Mouse (Mus musculus) left cerebral cortex, postnatal 36 days (tissue): Measurements from ENCODE around the gene Golga7b. TPM values are rescaled to one million over a fixed set of nuclear protein-coding genes. Genes with fewer than 3 reads are reported as not detected.
A peak's percentile ranks its signal among the peaks of the same experiment; 100 is the strongest.

ENCODE experiments used
- DNase-seq, 2 experiments: peaks; one replicate each; pipeline ENCODE4 v3.0.0; 2021 to 2022; ENCODE audit warnings: low spot score in 2 of 2, mixed read lengths in 1 of 2
- intact Hi-C: fragments of 180-260 bp; cut with DNase I; formaldehyde crosslinking; loops from one replicate; pipeline ENCODE4 v1.15.1; 2025
- total RNA-seq, 2 experiments: library from RNA; stranded (reverse); gene quantifications; 2 replicates each; pipeline ENCODE4 v1.2.3; 2021

Golga7b gene
- total RNA-seq, 2 experiments from 2014 or later: 122 to 150 TPM

DNA sequence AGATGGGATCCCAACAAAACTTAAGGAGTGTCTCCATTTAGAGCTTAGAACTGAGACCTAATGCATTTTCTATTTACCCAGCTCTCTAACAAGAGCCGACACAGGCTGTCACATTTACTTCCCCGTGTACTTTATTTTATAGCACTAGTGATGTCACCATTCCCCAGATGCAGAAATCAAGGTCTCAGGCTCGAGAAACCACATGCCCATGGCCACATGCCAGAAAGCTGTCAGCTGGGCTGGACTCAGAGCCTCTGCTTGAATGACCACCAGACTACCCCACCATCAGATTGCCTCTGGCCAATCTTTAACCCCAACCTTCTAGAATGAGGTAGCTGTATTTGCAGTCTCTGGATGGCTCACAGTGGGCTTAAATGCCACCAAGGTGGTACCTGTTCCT, 4.0 kb upstream of the Golga7b start:
- DNase-seq: no peak
- intact Hi-C loops: no loop called here

DNA sequence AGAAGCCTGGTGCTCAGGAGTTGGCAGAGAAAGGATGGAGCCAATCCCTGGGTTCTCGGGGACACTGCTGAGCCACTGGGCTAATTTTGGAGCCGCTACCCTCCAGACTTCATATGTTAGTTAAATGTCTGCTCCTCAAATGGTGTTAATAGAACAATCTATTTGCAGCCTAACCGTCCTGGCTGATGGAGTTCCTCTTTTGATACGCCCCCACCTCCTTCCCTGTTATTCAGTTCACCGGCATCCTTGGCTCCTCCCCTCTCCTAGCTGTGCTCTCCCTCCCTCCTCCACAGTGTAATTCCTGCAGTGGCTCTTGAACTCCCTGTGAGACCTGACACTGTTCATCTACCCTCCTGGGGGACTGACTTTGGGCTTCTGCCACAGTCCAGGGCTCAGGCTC, 748 bp upstream of the Golga7b start:
- no peak for DNase-seq
- intact Hi-C loops: no loop called here

DNA sequence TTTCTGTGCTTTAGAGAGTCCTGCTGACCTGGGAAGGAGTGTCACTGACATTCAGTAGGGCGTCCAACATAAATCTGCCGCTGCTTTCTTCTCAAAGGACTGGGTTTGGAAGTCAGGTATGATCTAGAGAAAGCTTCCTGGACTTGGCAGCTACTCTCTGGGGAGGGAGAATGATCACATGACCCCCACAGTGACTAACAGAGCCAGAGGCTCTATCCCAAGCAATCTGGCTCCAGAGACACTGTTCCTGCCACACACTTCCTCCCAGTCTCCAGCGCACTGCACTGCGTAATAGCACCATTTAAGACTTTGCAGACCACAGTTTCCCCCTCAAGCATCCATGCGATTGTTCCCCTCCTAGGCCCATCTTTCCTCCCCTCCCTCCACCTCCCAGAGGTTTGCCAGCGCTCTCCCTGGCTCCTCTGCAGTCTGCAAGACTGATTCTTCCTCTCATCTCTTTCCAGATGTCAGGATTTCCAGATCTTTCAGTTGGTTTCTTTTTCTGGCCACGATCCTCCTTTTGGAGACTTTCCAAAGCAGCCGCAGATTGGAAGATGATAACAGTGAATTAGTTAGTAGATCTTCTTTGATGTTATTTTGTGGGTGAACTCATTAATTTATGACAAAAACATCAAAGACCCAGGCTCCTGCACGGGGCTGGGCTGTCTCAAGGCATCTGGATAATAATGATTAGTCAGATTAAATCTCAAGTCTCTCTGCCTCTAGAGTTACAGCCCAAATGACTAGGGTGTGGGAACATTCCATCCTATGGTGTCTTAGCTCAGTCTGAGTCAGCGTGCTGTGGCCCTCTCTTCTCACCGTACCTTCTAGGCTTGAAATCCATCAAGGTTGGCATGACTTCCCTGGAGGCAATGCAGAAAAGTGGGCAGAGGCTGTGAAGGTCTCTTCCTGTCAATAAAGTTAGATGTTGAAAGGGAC, 2.9 kb downstream of the Golga7b start:
- no peak for DNase-seq
- intact Hi-C loops: no loop called here

DNA sequence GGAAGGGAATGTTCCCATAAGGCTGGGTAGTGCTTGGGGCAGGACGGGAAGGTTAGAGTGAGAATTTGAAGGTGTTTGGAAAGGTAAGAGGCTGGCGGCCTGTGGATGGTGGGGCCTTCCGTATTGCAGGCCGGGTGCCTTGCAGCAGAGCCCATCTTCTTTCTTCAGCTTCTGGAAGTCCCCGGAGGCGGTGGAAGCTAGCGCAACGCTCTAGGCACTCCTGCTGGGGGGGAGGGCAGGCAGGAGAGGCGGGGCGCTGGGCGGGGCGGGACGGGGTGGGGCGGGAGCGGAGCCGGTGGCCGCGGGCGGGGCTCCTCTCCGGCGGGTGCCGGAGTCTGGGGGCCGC, 8.0 kb downstream of the Golga7b start:
- peak in 1 of 2 experiments; percentile 66 for DNase-seq
- intact Hi-C loops: loop anchor here (5.0 kb wide), 1 partner anchor 33 kb away; no protein-coding TSS in a partner anchor

DNA sequence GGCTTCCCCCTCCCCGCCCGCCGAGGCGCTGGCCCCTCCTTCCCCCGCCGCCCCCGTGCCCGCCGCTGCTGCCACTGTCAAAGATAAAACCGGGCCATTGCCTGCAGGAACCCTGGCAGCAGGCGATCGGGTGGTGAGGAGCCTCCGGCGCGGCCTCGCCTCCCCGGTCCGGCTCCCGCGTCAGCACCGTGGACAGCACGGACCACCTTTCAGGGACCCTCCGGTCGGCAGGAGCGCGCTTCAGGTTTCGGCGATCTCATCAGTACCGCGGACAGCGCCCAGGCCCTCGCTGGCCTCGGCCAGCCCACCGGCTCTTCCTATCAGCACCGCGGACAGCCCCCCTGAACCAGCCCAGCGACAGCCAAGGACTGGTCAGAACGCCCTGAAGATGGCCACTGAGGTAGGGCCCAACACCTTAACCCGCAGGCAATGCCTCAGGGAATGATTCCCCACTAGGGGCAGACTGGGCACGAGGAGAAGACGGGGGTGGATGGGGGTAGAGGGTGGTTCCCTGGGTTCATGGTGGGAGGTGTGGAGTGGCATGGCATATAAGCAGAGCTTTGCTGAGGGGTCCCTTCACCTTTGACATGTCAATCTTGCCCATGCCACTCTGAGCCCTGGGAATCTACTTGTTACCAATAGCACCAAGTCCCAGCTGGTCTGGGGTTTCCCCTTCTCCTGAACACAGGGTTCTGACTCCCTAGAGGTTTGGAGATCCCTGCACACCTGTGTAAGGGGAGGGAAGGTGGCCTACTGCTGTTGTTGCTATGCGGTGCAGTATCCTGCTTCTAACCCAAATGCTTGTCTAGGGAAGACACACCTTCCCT, 8.6 kb downstream of the Golga7b start:
- peak; percentile 56 to 69 for DNase-seq
- intact Hi-C loops: loop anchor here (5.0 kb wide), 1 partner anchor 34 kb away; no protein-coding TSS in a partner anchor

DNA sequence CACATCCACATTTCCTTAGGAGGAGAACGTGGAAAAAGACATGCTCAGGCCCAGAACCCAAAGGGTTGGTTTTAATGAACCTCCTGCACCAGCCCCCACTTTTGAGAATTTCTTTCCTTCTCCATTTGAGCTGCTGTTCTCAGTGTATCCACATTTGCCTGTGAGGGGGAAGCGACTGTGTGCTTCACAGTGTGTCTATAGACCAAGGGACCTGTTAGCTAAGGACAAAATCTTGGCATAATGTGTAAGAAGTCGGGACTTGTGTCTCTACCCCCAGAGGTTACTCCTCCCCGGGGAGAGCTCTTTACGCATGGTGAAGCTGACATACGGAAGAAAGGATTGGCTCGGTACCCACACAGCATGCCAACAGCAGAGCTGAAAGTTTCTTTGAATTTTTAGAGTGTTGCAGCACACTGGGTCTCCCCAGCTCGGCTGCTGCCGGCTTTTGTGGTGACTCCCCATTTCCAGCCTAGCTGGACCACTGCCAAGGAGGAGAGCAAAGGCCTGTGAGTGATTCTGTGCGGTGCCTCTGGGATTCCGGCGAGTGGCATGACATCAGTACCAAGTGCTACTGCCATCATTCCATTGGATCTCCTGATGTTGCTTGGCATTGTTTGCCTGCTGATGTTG, 9.4 kb downstream of the Golga7b start:
- peak in 1 of 2 experiments; percentile 59 for DNase-seq
- intact Hi-C loops: loop anchor here (5.0 kb wide), 1 partner anchor 34 kb away; no protein-coding TSS in a partner anchor

DNA sequence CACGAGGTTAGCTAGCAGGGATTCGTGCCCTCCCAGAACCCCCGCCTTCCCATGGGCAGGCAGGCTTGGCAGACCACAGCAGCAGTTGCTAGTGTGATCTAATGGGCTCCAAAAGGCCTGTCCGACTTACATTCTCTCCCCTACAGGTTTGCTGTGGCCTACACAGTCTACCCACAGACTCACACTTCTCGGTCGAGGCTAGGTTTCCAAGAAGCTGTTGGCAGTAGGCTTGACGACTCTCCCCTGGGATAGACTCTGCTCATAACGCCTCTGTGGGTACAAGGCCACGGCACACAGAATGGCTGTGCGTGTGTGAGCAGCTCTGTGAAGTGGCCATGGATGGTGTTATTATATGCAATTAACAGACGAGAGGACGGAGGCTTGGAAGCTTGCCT, 9.9 kb downstream of the Golga7b start:
- peak; percentile 46 to 49 for DNase-seq
- intact Hi-C loops: loop anchor here (5.0 kb wide), 1 partner anchor 35 kb away; no protein-coding TSS in a partner anchor

DNA sequence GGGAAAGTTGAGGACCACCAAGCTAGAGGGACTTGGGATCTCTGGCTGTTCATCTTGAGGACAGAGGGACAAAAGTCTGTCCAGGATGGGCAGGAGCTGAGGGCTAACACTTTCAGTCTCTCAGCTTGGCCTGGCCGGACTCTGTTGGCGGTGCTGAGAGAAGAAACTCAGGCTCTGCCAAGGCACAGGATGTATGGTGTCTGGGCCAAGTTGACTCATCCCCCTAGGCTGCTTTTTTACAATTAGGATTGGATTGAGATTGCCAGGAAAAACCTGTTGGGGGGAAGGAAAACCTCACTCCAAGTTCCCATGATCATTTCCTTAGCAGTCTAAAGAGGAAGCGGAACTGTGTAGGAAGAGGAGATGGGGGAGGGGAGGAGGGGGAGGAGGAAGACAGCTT, 10.7 kb downstream of the Golga7b start:
- DNase-seq: no peak
- intact Hi-C loops: loop anchor here (5.0 kb wide), 1 partner anchor 36 kb away; no protein-coding TSS in a partner anchor

DNA sequence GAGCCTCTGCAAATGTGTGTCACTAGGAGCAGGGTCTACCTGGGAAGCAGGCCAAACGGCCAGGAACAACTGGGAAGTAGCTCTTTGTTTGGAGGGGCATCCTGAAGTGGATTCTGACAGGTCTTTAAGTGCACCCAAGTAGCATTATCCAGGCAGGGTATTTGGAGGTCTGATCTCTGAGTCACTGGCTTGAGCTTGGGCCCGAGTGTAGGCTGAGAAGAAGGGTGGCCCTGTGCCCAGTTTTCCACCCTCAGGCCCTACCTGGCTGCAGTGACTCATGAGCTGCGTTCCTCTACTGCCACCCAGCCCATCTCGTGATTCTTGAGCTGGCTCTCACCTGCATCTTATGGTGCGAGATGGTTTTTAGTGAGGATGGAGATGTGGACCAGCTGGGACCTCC, 11.2 kb downstream of the Golga7b start:
- peak; percentile 45 to 46 for DNase-seq
- intact Hi-C loops: loop anchor here (5.0 kb wide), 1 partner anchor 36 kb away; no protein-coding TSS in a partner anchor

DNA sequence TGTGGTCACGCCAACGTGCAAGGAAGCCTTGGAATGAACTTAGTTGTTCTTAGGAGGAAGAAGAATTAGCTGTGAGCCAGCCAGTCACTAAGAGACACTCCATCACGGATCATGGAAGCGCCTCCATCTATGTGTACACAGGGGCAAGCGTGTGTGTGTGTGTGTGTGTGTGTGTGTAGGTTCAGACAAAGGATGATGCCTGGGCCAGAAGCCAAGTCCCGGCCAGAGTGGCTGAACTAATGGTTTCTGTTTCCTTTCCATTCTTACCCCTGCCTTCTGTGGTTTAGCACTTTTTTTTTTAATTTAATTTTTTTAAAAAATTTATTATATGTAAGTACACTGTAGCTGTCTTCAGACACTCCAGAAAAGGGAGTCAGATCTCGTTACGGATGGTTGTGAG, 13.1 kb downstream of the Golga7b start:
- intact Hi-C loops: no loop called here

DNA sequence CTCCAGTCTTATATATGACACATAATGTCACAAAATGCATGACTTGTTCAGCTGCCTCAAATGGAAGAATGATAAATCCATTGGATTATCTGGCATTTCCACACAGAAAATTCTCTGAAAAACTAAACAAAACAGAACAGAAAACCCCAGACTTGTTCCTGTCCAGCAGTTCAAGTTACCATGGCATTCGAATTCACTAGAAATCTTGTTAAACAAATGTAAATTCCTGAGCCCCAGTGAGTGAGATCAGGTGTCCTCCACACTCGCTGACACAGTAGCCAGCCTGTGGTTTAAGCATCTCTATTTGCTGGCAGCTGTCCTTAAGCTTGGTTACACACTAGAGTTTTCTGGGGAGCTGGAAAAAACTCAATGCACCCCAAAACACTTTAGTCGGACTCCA, 16.1 kb downstream of the Golga7b start:
- intact Hi-C loops: no loop called here
- DNase-seq: no peak

More for the DNA sequence above, 13.1 kb downstream of the Golga7b start:
- DNase-seq: no peak

DNA sequence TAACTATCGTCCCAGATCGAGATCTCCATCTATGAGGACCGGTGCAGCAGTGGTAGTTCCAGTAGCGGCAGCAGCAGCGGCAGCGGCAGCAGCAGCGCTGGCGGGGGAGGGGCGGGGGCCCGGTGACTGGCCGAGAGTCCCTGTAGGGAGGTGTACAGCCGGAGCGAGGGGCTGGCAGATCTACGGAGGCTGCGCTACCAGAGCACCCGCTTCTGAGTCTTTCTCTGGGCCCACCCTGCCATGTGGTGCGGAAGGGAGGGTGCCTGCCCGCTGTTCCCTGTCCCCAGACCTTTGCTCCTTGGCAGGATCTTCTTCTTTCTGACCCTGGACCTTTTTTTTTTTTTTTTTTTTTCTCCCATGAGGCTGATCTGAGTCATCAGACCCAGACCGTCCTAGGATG, 21.0 kb downstream of the Golga7b start:
- intact Hi-C loops: no loop called here

DNA sequence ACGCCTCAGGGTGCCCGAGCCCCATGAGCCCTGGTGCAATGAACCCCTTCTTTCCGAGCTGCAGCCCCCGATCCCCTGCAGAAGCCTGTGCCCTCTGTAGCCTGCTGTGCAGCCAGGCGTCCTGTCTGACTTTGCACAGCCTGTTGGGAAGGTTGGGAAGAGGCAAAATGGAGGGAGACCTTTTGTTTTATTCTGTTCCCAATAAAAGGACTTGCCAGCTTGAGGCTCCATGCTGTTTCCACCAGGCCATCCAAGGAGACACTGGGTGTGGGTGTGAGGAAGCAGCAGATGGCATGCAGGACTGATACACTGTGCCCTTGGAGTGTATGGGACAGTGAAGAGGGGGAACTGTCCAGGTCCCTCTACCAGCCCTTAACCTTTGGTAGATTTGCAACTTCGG, 22.7 kb downstream of the Golga7b start:
- no peak for DNase-seq
- intact Hi-C loops: loop anchor here (5.0 kb wide), 1 partner anchor 78 kb away; no protein-coding TSS in a partner anchor

More for the DNA sequence above, 21.0 kb downstream of the Golga7b start:
- DNase-seq: no peak

DNA sequence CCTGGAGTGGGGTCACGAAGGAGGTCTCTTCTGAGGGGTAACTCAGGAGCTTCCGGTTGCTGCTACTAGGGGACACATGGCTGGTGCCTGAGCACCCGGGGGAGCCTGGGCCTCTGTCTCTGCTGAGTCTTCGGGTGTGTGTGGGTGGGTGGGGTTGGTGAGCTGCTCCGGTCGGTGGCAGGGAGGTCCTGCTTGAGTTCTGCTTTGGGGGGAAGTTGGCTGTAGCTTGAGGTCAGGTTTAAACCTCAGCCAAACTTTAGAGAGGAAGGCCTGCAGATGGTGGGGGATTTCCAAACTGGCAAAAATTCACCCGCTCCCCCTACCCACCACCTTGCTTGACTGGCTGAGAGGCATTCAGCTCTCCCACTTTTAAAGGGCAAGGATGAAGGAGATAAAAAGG, 23.8 kb downstream of the Golga7b start:
- intact Hi-C loops: loop anchor here (5.0 kb wide), 1 partner anchor 79 kb away; no protein-coding TSS in a partner anchor
- DNase-seq: no peak

DNA sequence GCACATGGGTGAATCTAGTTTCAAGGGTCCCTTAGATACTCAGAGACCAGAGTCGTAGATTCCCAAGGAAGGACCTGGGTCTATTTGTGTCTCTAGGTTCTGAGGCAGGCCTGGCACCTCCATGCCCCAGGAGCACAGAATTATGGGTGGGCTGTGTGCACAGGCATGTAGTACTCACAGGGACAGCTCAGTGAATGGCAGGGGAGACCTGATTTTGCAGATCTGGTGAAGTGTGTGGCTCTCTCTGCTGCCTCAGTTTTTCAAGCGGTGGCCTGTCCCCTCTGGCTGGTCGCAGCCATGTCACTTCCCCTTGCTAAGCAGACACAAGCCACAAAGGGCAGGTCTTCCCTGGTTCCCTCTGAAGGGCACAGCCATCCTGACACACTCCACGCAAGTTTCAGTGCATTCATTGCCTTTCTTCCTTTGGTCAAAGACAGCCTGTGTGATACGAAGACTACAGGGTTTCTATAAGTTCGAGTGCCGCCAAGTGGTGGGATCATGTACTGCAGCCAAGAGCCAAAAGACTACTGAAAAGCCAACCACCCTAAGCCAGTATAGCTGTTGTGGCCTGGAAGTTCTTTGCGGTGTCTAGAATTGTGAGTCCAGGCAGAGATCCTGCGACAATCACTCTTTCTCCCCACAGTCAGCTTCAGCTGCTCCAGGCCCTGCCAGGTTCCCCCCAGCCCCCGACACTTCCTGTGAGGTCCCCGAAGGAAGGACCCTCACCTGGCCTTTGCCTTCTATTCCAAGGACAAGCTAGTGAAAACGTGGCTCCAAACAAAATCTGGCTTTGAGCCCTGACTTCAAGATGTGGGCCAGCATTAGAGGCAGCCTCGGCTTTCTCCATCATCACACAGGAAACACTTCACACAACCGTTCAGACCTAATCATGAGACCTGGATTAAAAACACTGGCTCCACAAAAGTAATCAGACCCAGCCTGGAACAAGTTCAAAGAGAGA, 24.9 kb downstream of the Golga7b start:
- intact Hi-C loops: loop anchor here (1.0 to 5.0 kb wide), 2 partner anchors 55 to 80 kb away; no protein-coding TSS in a partner anchor
- peak; percentile 84 to 88 for DNase-seq

DNA sequence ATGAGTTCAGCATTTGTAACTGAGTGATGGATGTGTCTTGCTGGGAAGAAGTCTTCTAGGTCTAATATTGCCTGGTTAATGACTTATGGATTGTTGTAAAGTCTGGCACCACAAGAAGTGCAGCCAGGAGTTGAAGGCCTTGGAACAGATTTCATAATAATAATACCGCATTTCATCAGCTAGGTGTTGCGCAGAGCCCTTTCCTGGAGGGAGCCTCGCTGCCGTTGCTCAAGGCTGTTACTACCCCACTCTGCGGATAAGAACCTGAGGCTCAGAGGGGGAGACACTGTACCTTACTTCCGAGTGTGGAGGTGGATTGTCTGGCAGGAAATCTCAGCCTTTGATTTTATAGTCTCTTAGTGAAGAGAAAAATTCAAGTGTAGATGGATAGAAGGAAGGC, 29.9 kb downstream of the Golga7b start:
- no peak for DNase-seq
- intact Hi-C loops: no loop called here

DNA sequence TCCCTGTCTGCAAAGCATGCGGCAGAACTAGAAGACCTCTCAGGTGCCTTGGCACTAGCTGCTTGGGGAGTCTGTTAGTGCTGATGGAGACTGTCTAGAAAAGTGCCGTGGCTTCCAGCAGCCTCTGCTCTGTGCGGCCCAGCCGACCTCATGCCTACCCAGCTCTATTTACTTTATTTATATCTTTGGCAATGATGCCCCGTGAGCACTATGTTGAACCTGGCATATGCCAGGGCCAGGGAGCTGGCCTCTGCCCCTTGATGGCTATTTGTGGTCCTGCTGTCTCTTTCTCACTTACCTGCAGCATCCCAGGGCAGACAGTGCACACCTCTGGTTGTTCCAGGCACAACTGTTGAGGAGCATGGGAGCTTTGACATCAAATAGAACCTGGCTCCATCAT, 31.1 kb downstream of the Golga7b start:
- no peak for DNase-seq
- intact Hi-C loops: no loop called here

DNA sequence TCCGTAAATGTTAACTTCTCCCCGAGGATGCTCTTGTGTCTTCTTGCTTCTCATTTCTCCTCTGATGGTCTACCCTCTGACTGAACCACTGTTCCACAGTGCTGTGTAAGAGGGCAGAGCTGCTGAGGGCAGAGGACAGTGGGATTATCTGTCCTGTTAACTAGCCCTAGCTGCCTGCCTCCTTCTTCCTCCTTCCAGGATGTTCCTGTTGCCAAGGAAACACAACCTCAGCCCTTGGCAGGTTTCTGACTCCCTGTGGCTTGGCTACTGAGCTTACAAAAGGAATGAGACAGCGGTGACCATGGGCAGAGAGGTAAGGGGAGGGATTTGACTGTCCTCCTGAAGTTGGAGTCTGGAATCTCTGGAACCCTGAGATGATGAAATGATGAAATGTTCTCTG, 32.2 kb downstream of the Golga7b start:
- no peak for DNase-seq
- intact Hi-C loops: no loop called here

DNA sequence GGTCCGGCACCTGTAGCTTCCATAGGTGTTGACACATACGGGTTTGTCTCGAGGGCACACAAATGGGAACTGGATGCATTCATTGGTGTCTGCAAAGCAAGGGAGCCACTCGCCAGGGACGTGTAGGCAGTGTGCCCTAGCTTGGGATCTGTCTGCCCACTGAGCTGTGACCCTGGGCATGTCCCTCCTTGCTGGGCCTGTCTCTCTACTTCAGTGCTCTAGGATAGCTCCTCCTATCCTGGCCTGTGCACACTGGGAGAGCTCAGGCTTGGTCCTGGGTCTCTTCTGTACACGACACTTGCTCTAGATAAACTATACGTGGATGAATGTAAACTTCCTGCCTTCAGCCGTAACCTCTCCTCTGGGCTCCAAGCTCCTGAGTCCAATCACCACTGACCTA, 36.8 kb downstream of the Golga7b start:
- intact Hi-C loops: no loop called here
- DNase-seq: no peak
